Mouse (Mus musculus) layer of hippocampus, postnatal 25 days (tissue): ENCODE data around the gene Aagab. TPM values are rescaled to one million over a fixed set of nuclear protein-coding genes. Genes with fewer than 3 reads are reported as not detected.

Experiments used
- DNase-seq, 2 experiments: peaks; one replicate each; pipeline ENCODE4 v3.0.0; 2022; ENCODE audit warnings: mixed read lengths in 2 of 2, low spot score in 1 of 2; ENCODE audit errors: extremely low spot score in 1 of 2
- total RNA-seq, 2 experiments: library from RNA; stranded (reverse); gene quantifications; 2 replicates each; pipeline ENCODE4 v1.2.3; 2021

Aagab gene
- total RNA-seq, 2 experiments from 2014 or later, result 55.6 to 60.3 TPM

- DNase-seq, result no peak
Observed at GRCm38 (mm10) chr9:63603849-63604248, 1.4 kb downstream of the Aagab start.

GRCm38 (mm10) chr9:63606594-63606993 lies 4.1 kb downstream of the Aagab start:
- no peak for DNase-seq

- no peak for DNase-seq
Observed at GRCm38 (mm10) chr9:63608006-63608405, 5.5 kb downstream of the Aagab start.

DNA sequence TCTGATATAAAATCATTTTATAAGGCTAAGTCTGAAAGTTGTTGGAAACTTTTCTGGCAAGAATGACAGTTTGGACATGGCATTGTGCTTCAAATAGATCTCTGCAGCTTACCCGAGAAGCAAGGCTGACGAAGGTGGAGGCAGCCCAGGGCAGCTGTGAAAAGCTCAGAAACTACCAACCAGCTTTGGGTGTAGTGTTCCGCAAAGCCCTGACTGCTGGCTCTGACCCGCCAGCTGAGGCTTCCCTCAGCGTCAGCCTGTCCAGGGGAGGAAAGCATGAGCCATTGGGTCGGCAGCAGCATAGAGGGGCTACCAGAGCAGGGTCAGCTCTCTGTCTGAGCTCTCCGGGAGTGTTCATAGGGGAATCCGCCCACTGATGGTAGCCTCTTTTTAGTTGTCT lies 6.8 kb downstream of the Aagab start:
- no peak for DNase-seq

- DNase-seq, result no peak
Observed at GRCm38 (mm10) chr9:63609776-63610175, 7.3 kb downstream of the Aagab start.

- no peak for DNase-seq
Observed at GRCm38 (mm10) chr9:63610231-63610630, 7.8 kb downstream of the Aagab start.

DNA sequence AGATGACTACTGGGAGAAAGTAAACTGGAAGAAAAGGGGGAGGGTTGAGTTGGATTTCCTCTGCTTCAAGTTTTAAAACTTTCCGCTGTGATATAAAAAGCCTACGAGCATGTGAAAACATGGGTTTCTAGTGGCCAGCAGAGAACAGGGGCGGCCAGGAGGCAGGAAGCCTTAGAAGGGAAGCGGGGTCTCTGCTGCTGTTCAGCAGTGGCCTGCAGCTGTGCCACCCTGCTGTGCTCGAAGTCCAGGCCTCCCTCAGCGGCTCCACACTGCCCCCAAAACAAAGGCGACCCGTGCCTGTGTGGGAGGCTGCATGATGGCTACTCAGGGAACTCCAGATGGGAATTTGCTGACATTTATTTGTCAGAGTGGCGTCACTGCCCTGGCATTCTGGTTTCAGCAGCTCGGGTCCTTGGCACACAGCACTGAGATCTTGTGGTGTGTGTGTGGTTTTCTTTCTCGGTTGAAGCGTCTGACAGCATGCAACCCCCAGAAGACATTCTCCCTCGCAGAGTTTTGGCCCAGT lies 8.4 kb downstream of the Aagab start:
- no peak for DNase-seq

GRCm38 (mm10) chr9:63611967-63612366 lies 9.5 kb downstream of the Aagab start:
- DNase-seq, result no peak

- no peak for DNase-seq
Observed at GRCm38 (mm10) chr9:63612565-63613515, 10.4 kb downstream of the Aagab start.

DNA sequence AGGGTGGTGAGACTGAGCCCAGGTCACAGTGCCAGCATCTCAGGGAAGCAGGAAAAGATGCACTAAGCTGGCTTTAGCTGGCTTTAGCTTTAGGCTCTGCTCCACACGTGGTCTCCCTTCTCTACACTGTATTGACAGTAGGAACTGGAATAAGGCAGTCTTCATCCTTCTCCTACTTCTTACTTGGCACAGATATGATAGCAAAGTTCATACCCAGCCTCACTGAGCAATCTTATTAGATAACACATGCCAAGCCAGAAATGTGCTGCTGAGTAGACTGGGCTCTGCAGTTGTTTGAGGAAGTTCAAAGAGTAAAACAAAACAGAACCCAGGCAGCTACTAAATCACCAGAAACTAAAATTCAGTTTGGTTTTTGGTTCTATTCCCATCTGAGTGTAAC lies 11.1 kb downstream of the Aagab start:
- no peak for DNase-seq

GRCm38 (mm10) chr9:63614018-63614985 lies 11.8 kb downstream of the Aagab start:
- DNase-seq, result no peak

- no peak for DNase-seq
Observed at GRCm38 (mm10) chr9:63617967-63618366, 15.5 kb downstream of the Aagab start.

DNA sequence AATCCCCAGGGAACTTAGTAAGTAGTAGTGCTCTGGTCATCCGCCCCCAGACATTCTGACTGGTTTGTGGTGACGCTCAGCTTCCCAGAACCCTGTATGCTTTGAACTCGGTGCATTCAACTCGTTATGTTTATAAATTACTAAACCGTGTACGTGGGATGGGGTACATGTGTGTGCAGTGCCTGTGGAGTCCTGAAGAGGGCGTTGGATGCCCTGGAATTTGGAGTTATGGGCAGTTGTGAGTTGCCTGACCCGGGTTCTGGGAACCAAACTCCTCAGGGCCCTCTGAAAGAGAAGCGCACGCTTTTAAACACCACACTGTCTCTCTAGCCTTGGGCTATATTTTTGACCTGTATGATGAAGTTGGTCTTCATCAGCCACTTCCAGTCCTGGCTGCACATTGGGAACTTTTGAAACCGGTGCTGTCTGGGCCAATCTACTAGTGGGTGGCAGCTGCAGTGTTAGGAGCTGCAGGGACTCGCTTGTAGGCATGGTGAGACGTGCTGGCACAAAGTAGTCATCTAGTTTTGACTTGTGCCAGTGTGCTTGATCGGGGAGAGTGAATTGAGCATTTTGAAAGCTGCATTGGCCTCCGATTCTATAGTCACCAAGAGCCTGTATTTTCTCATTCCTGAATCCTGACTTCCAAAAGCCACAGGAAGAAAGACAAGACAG lies 21.6 kb downstream of the Aagab start:
- DNase-seq, result no peak

- no peak for DNase-seq
Observed at GRCm38 (mm10) chr9:63625090-63625756, 22.8 kb downstream of the Aagab start.

DNA sequence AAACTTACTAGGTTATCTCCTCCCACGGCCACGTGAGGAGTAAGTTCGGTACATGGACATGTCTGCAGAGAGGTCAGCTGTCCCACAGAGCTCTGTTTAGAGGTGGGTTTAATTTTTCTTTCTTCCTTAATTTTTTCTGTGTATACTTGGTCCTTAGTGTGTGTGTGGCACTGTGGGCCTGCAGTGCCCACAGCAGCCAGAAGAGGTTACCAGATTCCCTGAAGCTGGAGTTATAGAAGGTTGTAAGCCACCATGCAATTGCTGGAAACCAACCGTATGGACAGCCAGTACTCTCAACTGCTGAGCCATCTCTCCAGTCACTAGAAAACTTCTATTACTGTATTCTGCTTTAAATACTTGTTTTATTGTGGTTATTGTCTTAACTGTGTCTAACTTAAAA lies 29.6 kb downstream of the Aagab start:
- DNase-seq, result no peak

GRCm38 (mm10) chr9:63632924-63633323 lies 30.5 kb downstream of the Aagab start:
- no peak for DNase-seq

DNA sequence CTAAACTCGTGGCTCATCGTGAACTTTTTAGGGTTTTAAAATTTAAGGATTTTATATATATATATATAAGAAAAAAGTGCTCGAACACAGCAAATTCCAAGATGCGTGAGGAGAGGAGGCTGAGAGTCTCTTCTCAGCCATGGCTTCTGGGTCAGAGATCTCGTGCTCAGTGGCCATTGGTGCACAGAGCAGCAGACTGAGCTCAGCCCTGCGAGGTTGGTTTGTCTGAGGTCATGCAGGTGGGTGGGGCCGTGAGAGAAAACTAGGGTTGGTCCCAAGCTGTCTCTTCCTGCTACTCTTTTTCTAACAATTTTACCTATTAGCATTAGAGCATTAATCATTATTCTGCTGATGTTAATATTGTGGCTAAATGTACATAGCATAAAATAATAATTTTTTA lies 30.9 kb downstream of the Aagab start:
- no peak for DNase-seq

GRCm38 (mm10) chr9:63636113-63636512 lies 33.7 kb downstream of the Aagab start:
- no peak for DNase-seq

DNA sequence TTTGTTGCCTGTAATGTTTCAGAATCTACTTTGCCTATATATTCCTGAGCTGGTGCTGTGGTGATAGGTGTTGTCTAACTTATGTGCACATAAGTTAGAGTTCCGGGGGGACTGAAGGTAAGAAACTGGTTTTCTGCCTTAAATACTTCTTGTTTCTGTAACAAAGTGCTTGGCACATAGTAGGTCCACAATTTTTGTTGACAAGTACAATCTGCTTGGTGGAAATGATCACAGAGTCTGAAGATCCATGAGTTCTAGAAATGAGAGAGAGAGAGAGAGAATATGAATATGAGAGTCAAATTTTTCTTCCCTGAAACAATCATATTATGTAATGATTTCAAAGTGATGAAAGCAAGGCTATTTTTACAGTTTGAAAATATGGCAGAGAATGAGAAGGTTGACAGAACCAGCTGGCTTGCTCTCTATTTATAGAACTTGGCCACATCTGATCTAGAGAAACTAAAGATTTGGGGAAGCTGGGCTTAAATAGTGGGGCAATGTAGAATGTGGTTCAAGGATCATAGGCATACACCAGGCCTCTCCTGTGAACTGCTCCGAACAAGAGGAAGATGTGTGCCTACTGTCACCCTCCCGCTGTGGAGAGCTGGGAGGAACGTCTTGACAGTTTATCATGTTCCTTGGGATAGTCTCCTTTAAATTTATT lies 39.7 kb downstream of the Aagab start:
- no peak for DNase-seq
